Mouse (Mus musculus) kidney, adult 2 months (tissue): ENCODE measurements around the gene Lifr.

Experiments used
- CTCF ChIP-seq: fragments of 200-500 bp; conservative IDR thresholded peaks from 2 replicates; pipeline ENCODE4 v1.5.1; 2011; ENCODE audit warnings: low read depth, mild to moderate bottlenecking, control low read depth, low read length, moderate library complexity, mixed read lengths; ENCODE audit not compliant: insufficient read depth, insufficient read length
- POLR2A ChIP-seq: fragments of 200-500 bp; IDR thresholded peaks from one replicate; pipeline ENCODE4 v1.6.1; 2011; ENCODE audit warnings: low read depth, low read length, control low read depth

GRCm38 (mm10) chr15:7240950-7241349, 150.5 kb downstream of the Lifr start:
- TF ChIP-seq CTCF (no peak), POLR2A (no peak)
